Mouse (Mus musculus): Measurements from ENCODE around the gene Vcan. TPM values are rescaled to one million over a fixed set of nuclear protein-coding genes. Genes with fewer than 3 reads are reported as not detected.

Gene Vcan
- polyA plus RNA-seq, 1 experiment from 2014 or later = 36.5 TPM

Other genes with a start within 250 kb of the Vcan start
- 2.8 and 3.4 TPM in 2 replicates for gene Hapln1, start 202.7 kb downstream of the Vcan start, polyA plus RNA-seq (2015; fragmentation: Nextera tagmentation; extraction: Ambion mirVana)

All from heart, embryonic 16.5 days (tissue).